Mouse (Mus musculus) telencephalon, adult 2 months (tissue): ENCODE results near the gene Srsy.
"Not testable (repeated sequence)": the region's sequence is repeated elsewhere in the genome, so short reads cannot be mapped to it uniquely, and the experiment has no call there.

ENCODE experiments used
- DNase-seq: peaks from one replicate; pipeline ENCODE4 v3.0.0-alpha.2; 2011; ENCODE audit warnings: low read depth, low spot score

Gene Srsy

DNA sequence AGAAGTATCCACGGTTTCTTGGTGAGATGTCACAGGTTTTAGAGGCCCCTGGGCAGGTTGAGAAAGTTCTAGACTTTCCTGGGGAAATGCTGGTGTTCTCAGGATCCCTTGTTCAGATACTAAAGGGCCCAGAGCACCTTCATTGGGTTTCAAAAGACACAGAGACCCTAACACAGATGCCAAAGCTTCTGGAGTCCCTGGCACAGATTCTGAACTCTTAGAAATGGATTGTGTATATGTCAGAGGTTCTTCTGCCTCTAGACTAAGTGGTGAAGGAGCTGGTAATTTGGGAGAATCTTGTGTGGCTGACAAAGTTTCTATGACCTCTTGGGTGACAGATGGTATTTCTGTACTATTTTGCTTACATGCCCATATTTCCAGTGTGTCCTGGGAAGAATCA, at the start of gene Srsy:
Gene Srsy (minus strand): TSS at position 101 of the 400 bp plus-strand sequence.
- DNase-seq, result not testable (repeated sequence)
